Mouse (Mus musculus): ENCODE results near the gene Samd10.

DNA sequence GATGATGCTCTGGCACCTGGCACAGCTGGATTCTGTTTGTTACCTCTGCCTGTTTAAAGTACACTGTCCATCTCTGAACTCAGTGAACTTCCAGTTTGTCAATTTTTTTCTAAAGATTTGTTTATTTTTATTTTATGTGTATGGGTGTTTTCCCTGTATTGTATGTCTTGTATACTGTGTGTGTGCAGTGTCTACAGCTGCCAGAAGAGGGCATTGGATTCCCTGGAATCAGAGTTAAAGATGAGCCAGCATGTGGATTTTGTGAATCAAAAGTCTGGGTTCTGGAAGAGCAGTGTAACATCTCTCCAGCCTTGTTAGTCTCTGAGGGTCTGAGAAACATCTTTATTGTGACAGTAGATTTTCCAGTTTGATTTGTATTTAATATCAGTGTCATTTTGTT is 24.4 kb upstream of the Samd10 start:
- TF ChIP-seq CTCF (IDR thresholded peaks at IDR 0.05; ENCODE audit: low read depth) = peak; percentile 28; the same call in 1 of the 2 replicates
- no peak for TF ChIP-seq EP300 (IDR thresholded peaks at IDR 0.05; ENCODE audit: low read depth)
